In genomic region chr5:120806458-120806857, GRCm38 (mm10) we compare ENCODE assay signal across 10 mouse cellular contexts. TPM values are rescaled to one million over a fixed set of nuclear protein-coding genes. Genes with fewer than 3 reads are reported as not detected.
DNase-seq lines count a peak whose midpoint lies in the region; ATAC-seq and TF ChIP-seq lines count a peak whose summit lies in the region.
"Had no signal": no experiment of that assay in that cellular context is flagged by ENCODE, and none has a peak within 500 bp of the region (broad histone marks: within the 10 kb centered on the region; RNA-seq: fewer than 3 reads in every experiment).

No protein-coding gene starts in this region.

- no peak overlapping the region for H3K27ac ChIP-seq in testis, adult 2 months (ENCODE audit: control insufficient read depth, insufficient read depth, low read depth, low read length)
- H3K27ac ChIP-seq: embryonic facial prominence, embryonic 13.5 days had no signal

- 0 out of 2 replicates have a peak, but pooled peaks have one; percentile 10 for ATAC-seq in megakaryocyte-erythroid progenitor cell, adult 5-6 weeks (replicated peaks; ENCODE audit: low FRiP score, low TSS enrichment, poor library complexity, severe bottlenecking)

- H3K27me3 ChIP-seq in testis, adult 2 months (ENCODE audit: control insufficient read depth, insufficient read depth, low read length): no peaks in the 10 kb centered on the region
- H3K27me3 ChIP-seq: embryonic facial prominence, embryonic 13.5 days had no signal

- peak; percentile 38 for DNase-seq in gastrocnemius, postnatal 10 days
- no peak for DNase-seq in gastrocnemius, postnatal 36 days
- DNase-seq in urinary bladder, postnatal 25 days (ENCODE audit: low spot score): peak; percentile 41
- DNase-seq in urinary bladder, postnatal 4 days (ENCODE audit: low spot score in 2 of 2): no peak
- peak; percentile 49 to 72 for DNase-seq in cerebellum, postnatal 25 days
- peak; percentile 65 for DNase-seq in kidney, postnatal 10 days

- H3K36me3 ChIP-seq in testis, adult 2 months (ENCODE audit: control insufficient read depth, insufficient read depth, low read length): no peaks in the 10 kb centered on the region
- H3K36me3 ChIP-seq: embryonic facial prominence, embryonic 13.5 days had no signal

- intact Hi-C loops in gastrocnemius, postnatal 36 days (cut with DNase I): no loop called here

- no peak for TF ChIP-seq POLR2A in testis, adult 2 months (IDR thresholded peaks at IDR 0.05; ENCODE audit: control insufficient read depth, low read depth, low read length)

- no peaks in the 10 kb centered on the region for H3K4me1 ChIP-seq in testis, adult 2 months (ENCODE audit: control insufficient read depth, insufficient read depth, low read length)

- TF ChIP-seq CTCF in testis, adult 2 months (IDR thresholded peaks at IDR 0.05; ENCODE audit: control insufficient read depth, insufficient read depth, insufficient replicate concordance, low read depth, low read length): peak; percentile 33; the same call in 1 of the 2 replicates

- no peak overlapping the region for H3K4me3 ChIP-seq in testis, adult 2 months (ENCODE audit: control insufficient read depth, low read depth, low read length)
- H3K4me3 ChIP-seq: embryonic facial prominence, embryonic 13.5 days had no signal

RNA-seq across cellular contexts. Expression of gene Oas1c, which starts 5.9 kb away (rescaled TPM):
- under 1 TPM; 0.14 to 0.43 TPM for total RNA-seq in gastrocnemius, postnatal 10 days (2021)
- under 1 TPM; 0.15 to 0.30 TPM for total RNA-seq in gastrocnemius, postnatal 36 days (2021)
- total RNA-seq in megakaryocyte-erythroid progenitor cell, adult 5-6 weeks (2014; fragmentation: Nextera tagmentation): 5.3 and 8.3 TPM in 2 replicates
- 3.1 and 26.4 TPM in 2 replicates for total RNA-seq in megakaryocyte-erythroid progenitor cell, adult 5-6 weeks (2017)
- 0.09 and 0.32 TPM in 2 replicates for polyA plus RNA-seq in testis, adult 2 months (2012; rRNA removed)

RNA-seq across cellular contexts. Expression of gene Oas1e, which starts 11.1 kb away (rescaled TPM):
- total RNA-seq in gastrocnemius, postnatal 10 days (2021): not detected
- not detected for total RNA-seq in gastrocnemius, postnatal 36 days (2021)
- total RNA-seq in megakaryocyte-erythroid progenitor cell, adult 5-6 weeks (2014; fragmentation: Nextera tagmentation): not detected in 2 replicates
- not detected in 2 replicates for total RNA-seq in megakaryocyte-erythroid progenitor cell, adult 5-6 weeks (2017)
- 0.07 TPM in 1 of 2 replicates, not detected in the other for polyA plus RNA-seq in testis, adult 2 months (2012; rRNA removed)
- polyA plus RNA-seq: embryonic facial prominence, embryonic 13.5 days had no signal

RNA-seq across cellular contexts. Expression of gene Oas3, which starts 29.0 kb away (rescaled TPM):
- total RNA-seq in gastrocnemius, postnatal 10 days (2021): not detected
- not detected for total RNA-seq in gastrocnemius, postnatal 36 days (2021)
- total RNA-seq in megakaryocyte-erythroid progenitor cell, adult 5-6 weeks (2014; fragmentation: Nextera tagmentation): 2.3 and 4.2 TPM in 2 replicates
- total RNA-seq in megakaryocyte-erythroid progenitor cell, adult 5-6 weeks (2017): 1.8 and 2.0 TPM in 2 replicates
- 0.05 and 0.07 TPM in 2 replicates for polyA plus RNA-seq in testis, adult 2 months (2012; rRNA removed)

RNA-seq across cellular contexts. Expression of gene Oas1f, which starts 40.7 kb away (rescaled TPM):
- not detected for total RNA-seq in gastrocnemius, postnatal 10 days (2021)
- not detected for total RNA-seq in gastrocnemius, postnatal 36 days (2021)
- not detected in 2 replicates for total RNA-seq in megakaryocyte-erythroid progenitor cell, adult 5-6 weeks (2014; fragmentation: Nextera tagmentation)
- total RNA-seq in megakaryocyte-erythroid progenitor cell, adult 5-6 weeks (2017): not detected in 2 replicates
- polyA plus RNA-seq in testis, adult 2 months (2012; rRNA removed): not detected in 2 replicates
- polyA plus RNA-seq: embryonic facial prominence, embryonic 13.5 days; liver, embryonic 16.5 days had no signal

RNA-seq across cellular contexts. Expression of gene Oas1h, which starts 54.8 kb away (rescaled TPM):
- not detected for total RNA-seq in gastrocnemius, postnatal 10 days (2021)
- not detected for total RNA-seq in gastrocnemius, postnatal 36 days (2021)
- not detected in 2 replicates for total RNA-seq in megakaryocyte-erythroid progenitor cell, adult 5-6 weeks (2014; fragmentation: Nextera tagmentation)
- total RNA-seq in megakaryocyte-erythroid progenitor cell, adult 5-6 weeks (2017): not detected in 2 replicates
- polyA plus RNA-seq in testis, adult 2 months (2012; rRNA removed): 0.06 TPM in 1 of 2 replicates, not detected in the other
- polyA plus RNA-seq: embryonic facial prominence, embryonic 13.5 days; liver, embryonic 16.5 days had no signal

Comparison
In these comparisons a context has a peak if more than half of its experiments do, and no peak if none do; other contexts are left out.
1. DNase-seq: peak in gastrocnemius, postnatal 10 days (single experiment), urinary bladder, postnatal 25 days (single experiment), cerebellum, postnatal 25 days (2 of 2) and kidney, postnatal 10 days (single experiment); none in gastrocnemius, postnatal 36 days (0 of 2) and urinary bladder, postnatal 4 days (0 of 2).